Mouse (Mus musculus) intestine, postnatal 0 days (tissue): ENCODE measurements around the gene Pax8. TPM values are rescaled to one million over a fixed set of nuclear protein-coding genes. Genes with fewer than 3 reads are reported as not detected.

Experiments used
- ATAC-seq: fragments of 200-750 bp; cut with Nextera tagmentation; 2 replicates; pipeline ENCODE4 v1.8.0; 2017; ENCODE audit warnings: mild to moderate bottlenecking, moderate TSS enrichment, moderate library complexity
- H3K27ac ChIP-seq: fragments of 300-500 bp; sonication (generic); 2 replicates; pipeline ENCODE4 v1.5.1; 2014; ENCODE audit warnings: mild to moderate bottlenecking, low read depth, low read length, moderate library complexity
- H3K27me3 ChIP-seq: fragments of 300-500 bp; sonication (generic); replicated peaks from 2 replicates; pipeline ENCODE4 v1.6.1; 2014; ENCODE audit warnings: low read length, mixed read lengths; ENCODE audit not compliant: control insufficient read depth, insufficient read depth
- H3K36me3 ChIP-seq: fragments of 300-500 bp; sonication (generic); 2 replicates; pipeline ENCODE4 v1.6.1; 2014; ENCODE audit warnings: mild to moderate bottlenecking, moderate library complexity; ENCODE audit not compliant: control insufficient read depth, insufficient read depth
- H3K4me1 ChIP-seq: fragments of 300-500 bp; sonication (generic); replicated peaks from 2 replicates; pipeline ENCODE4 v1.6.1; 2014; ENCODE audit warnings: antibody characterized with exemption, low read length, mixed read lengths; ENCODE audit not compliant: control insufficient read depth, insufficient read depth
- H3K4me2 ChIP-seq: fragments of 300-500 bp; sonication (generic); replicated peaks from 2 replicates; pipeline ENCODE4 v1.6.1; 2014; ENCODE audit warnings: low read depth, mild to moderate bottlenecking, moderate library complexity
- H3K4me3 ChIP-seq: fragments of 300-500 bp; sonication (generic); 2 replicates; pipeline ENCODE4 v1.5.1; 2014; ENCODE audit warnings: low read depth, low read length
- H3K9ac ChIP-seq: fragments of 300-500 bp; sonication (generic); 2 replicates; pipeline ENCODE4 v1.6.1; 2014; ENCODE audit warnings: mild to moderate bottlenecking, low read depth, low read length
- H3K9me3 ChIP-seq: fragments of 300-500 bp; sonication (generic); 2 replicates; pipeline ENCODE4 v1.6.1; 2016; ENCODE audit warnings: mixed run types; ENCODE audit not compliant: control insufficient read depth
- CTCF ChIP-seq: sonication (generic); IDR thresholded peaks from 2 replicates; pipeline ENCODE4 v1.5.1; 2016; ENCODE audit warnings: low read depth, mild to moderate bottlenecking, control low read depth, antibody characterized with exemption, moderate library complexity
- whole genome bisulfite sequencing: fragments of 180-500 bp; shearing (Covaris S2); extraction: QIAGEN DNeasy Blood & Tissue Kit; methylation state at CpG from one replicate; pipeline ENCODE4 v1.1.7; 2014; 5-methylcytosine and 5-hydroxymethylcytosine counted together
- polyA plus RNA-seq: library from polyadenylated mRNA; unstranded; fragments of >200 nt; fragmentation: Nextera tagmentation; extraction: Ambion mirVana; gene quantifications from 2 replicates; pipeline ENCODE4 v1.2.1, GENCODE M21; 2015

The Pax8 gene
- polyA plus RNA-seq, 1 experiment from 2014 or later, result 0.52 TPM

DNA sequence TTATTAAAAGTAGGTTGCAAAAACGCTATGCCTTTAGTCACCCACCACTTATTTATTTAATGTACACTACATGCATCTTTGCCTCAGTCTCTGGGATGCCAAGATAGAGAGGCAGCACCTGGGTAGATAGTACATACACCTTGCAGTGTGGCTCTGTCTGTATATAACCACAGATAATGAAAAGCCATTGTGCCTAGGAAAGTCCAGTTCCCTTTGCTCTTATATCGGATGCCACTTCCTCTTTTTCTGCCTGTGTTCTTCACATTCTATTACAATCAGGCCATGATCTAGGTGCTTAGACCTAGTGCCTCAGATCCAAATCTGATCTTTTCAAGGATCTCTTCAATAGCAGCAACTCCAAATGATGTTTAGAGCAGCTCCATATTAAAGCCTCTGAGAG, 49.8 kb downstream of the Pax8 start:
- no peaks in the 10 kb centered on the region for H3K36me3 ChIP-seq
- H3K4me3 ChIP-seq, result no peak overlapping the region
- H3K27me3 ChIP-seq, result no peaks in the 10 kb centered on the region
- no peak overlapping the region for H3K27ac ChIP-seq
- TF ChIP-seq CTCF, result no peak
- no peak for ATAC-seq
- no peaks in the 10 kb centered on the region for H3K9me3 ChIP-seq
- H3K4me1 ChIP-seq, result peaks cover 9% of the 10 kb centered on the region
- H3K4me2 ChIP-seq, result no peak overlapping the region
- 74% methylated on average over 2 of the region's 2 CpGs for WGBS
- no peak overlapping the region for H3K9ac ChIP-seq

DNA sequence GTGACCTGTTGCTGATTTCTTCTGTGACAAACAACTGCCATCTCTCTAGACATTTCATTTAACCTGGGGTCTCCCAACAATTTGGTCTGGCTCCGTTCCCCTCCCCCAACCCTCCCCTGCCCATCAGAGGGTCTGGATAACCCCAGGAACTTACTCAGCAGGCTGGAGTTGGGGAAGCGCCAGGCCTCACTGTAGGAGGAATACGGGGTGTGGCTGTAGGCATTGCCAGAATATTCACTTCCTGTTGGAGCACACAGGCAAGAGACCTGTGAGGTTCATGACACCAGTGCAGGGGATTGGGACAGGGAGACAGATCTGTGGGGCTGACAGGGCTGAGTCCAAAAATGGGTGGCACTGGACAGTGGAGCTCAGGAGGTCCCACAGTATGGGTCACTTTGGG, 52.6 kb downstream of the Pax8 start:
- Histone ChIP-seq H3K9me3 (no peaks in the 10 kb centered on the region), H3K9ac (no peak overlapping the region), H3K4me2 (no peak overlapping the region), H3K27ac (no peak overlapping the region), H3K4me1 (peaks cover 10% of the 10 kb centered on the region), H3K27me3 (no peaks in the 10 kb centered on the region), H3K4me3 (no peak overlapping the region), H3K36me3 (no peaks in the 10 kb centered on the region)
- no peak for TF ChIP-seq CTCF
- peak; percentile 65 for ATAC-seq
- 51% methylated on average over 3 of the region's 3 CpGs for WGBS

DNA sequence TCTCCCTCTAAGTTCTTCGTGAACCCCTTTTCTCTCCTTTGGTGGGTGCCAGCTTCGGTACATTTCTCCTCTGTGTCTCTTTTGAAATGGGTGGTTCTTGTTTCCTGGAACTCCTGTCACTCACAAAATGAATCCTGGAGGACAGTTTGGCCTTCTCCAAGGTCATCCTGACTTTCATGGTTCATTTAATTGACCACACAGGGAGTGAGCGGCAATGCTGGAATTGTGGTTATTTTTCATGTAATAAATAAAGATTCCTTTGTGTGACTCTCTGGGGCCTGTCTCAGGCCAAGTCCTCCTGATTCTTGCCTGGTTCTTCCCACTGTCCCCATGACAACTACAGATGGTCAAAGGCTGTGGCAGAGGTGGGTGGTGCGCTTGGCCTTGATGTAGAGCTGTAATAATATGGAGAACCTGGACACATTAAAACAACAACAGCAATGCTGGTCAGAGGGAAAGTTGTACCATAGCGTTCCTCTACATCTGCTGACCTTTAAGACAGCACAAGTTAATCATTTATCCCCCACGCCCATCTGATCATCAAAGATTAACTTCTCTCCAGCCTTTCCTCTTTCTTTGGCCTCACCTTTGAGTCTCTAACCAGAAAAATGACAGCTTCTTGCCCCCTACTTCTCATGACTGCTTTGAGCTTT, 54.1 kb downstream of the Pax8 start:
- 0 out of 2 replicates have a peak overlapping the region, but pooled peaks have one; percentile 17 for H3K4me2 ChIP-seq
- H3K27me3 ChIP-seq, result no peaks in the 10 kb centered on the region
- ATAC-seq, result peak; percentile 76
- no peak for TF ChIP-seq CTCF
- peaks cover 10% of the 10 kb centered on the region for H3K4me1 ChIP-seq
- H3K9me3 ChIP-seq, result no peaks in the 10 kb centered on the region
- no peak overlapping the region for H3K9ac ChIP-seq
- WGBS, result 57% methylated on average over 6 of the region's 6 CpGs
- H3K27ac ChIP-seq, result peak overlapping the region; percentile 73
- H3K4me3 ChIP-seq, result no peak overlapping the region
- no peaks in the 10 kb centered on the region for H3K36me3 ChIP-seq

DNA sequence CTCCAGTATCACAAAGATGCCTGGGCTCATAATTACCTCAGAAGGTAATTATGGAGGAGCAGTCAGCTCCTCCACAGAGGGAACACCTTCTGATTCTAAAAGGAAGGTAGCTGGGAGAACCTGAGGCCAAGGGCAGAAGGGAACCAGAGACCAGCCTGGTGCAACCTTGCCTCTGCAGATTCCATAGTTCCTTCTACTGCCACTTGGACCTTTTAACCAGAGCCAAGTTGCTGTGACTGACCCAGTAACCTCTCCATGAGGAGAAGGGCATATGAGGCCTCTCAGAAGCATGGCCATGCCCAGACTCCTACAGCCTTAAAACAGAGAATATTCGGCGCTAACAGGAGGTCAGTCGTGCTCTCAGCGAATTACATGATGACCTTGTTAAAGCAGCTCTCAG, 57.8 kb downstream of the Pax8 start:
- TF ChIP-seq CTCF, result no peak
- no peak for ATAC-seq

DNA sequence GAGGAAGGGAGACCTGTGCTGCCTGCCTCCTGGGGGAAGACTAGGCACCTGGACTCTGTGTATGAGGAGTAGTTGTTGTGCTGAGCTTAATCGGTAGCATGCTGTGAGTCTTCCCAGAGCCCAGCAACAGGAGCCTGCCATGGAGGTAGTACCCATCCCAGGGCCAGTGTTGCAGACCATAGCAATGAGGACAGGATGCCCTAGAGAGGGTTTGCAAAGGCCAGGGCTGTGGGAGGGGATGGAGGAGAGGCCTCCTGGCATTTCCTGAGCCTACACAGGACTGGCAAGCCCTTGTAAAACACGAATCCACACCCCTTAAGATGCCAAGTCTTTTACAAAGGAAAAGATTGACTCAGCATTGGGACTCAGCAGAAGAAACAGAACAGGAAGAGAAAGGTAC, 58.3 kb downstream of the Pax8 start:
- WGBS, result 33% methylated on average over 2 of the region's 2 CpGs
- Histone ChIP-seq H3K27me3 (no peaks in the 10 kb centered on the region), H3K27ac (no peak overlapping the region), H3K9me3 (no peaks in the 10 kb centered on the region), H3K4me2 (no peak overlapping the region), H3K4me1 (peaks cover 6% of the 10 kb centered on the region), H3K4me3 (no peak overlapping the region), H3K9ac (no peak overlapping the region), H3K36me3 (no peaks in the 10 kb centered on the region)
- ATAC-seq, result no peak
- TF ChIP-seq CTCF, result no peak

More for the DNA sequence above, 57.8 kb downstream of the Pax8 start:
- Histone ChIP-seq H3K36me3 (no peaks in the 10 kb centered on the region), H3K9ac (no peak overlapping the region), H3K9me3 (no peaks in the 10 kb centered on the region), H3K4me1 (peaks cover 7% of the 10 kb centered on the region), H3K4me2 (no peak overlapping the region), H3K27me3 (no peaks in the 10 kb centered on the region), H3K4me3 (no peak overlapping the region), H3K27ac (no peak overlapping the region)
- WGBS, result 87% methylated on average over 4 of the region's 4 CpGs

DNA sequence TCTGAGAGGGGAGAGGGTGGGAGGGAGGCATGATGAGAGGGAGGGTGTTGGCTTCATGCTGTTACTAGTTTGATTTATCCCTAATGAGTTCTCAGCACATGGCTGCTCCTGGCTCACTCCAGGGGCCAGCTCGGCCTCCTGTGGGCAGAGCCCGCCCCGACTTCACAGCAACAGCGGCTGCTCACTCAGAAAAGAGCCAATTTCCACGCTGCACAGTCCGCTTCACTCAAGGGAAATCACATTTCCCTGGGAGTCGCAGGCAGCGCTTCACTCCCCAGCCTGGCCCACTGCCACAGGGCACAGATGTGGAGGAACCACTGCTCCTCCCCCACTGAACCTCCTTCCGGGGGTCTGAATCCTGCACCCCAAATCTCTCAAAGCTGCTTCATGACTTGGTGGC, 58.7 kb downstream of the Pax8 start:
- Histone ChIP-seq H3K27ac (no peak overlapping the region), H3K36me3 (no peaks in the 10 kb centered on the region), H3K4me1 (peaks cover 3% of the 10 kb centered on the region; the same call in 1 of the 2 replicates), H3K9me3 (no peaks in the 10 kb centered on the region), H3K4me3 (no peak overlapping the region), H3K9ac (no peak overlapping the region), H3K4me2 (no peak overlapping the region), H3K27me3 (no peaks in the 10 kb centered on the region)
- TF ChIP-seq CTCF, result no peak
- no peak for ATAC-seq
- 43% methylated on average over 9 of the region's 9 CpGs for WGBS
